Mouse (Mus musculus): ENCODE measurements around the gene Olfr691.
"Not testable (repeated sequence)": the region's sequence is repeated elsewhere in the genome, so short reads cannot be mapped to it uniquely, and the experiment has no call there.

Olfr691 gene

GRCm38 (mm10) chr7:105342170-105342569 lies at the start of gene Olfr691:
Gene Olfr691 (minus strand): TSS chr7:105342270.
- DNase-seq, result no peak

GRCm38 (mm10) chr7:105390236-105390635 lies 48.2 kb upstream of the Olfr691 start:
- no peak for DNase-seq

DNA sequence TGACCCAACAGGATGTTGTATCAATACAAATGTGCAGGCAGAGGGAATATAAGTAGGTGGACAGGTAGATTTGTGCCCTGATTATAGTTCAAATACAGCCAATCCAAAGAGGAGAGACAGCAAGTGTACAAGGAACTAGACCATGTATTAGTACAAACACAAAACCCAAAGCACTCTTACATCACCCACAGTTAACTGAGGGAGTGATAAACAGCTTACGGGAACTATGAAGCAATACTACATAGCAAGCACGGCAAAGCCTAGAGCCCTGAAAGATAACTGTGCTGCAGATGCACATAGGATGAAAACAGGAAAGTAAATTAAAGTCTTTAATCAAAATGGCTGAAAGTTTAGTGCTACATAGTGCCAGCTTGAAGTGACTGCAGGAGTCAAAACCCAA lies 45.6 kb upstream of the Olfr691 start:
- DNase-seq, result no peak

- no peak for DNase-seq
Observed at GRCm38 (mm10) chr7:105380329-105380728, 38.3 kb upstream of the Olfr691 start.

GRCm38 (mm10) chr7:105374866-105375265 lies 32.8 kb upstream of the Olfr691 start, which contains the start of gene Gm5901:
Gene Gm5901 (plus strand): TSS chr7:105375038.
- no peak for DNase-seq

- DNase-seq, result no peak
Observed at GRCm38 (mm10) chr7:105373976-105374375, 31.9 kb upstream of the Olfr691 start.

GRCm38 (mm10) chr7:105373509-105373908 lies 31.4 kb upstream of the Olfr691 start:
- DNase-seq, result no peak

DNA sequence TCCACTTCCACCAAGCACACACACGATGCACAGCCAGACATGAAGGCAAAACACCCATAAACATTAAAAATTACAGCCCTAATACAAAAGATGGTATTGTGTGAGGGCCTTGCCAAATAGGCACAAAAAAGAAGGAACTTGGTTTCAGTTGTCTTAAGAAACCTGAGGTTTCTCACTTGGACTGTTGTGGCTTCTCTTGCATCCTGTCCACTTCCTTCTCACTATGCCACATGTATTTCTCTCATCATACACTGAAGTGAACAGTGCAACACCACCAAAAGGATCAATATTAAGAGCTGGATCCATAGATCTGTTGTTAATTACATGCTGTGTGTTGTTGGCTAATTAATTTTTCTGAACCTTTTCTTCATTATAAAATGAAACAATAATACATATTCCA lies 30.8 kb upstream of the Olfr691 start:
- DNase-seq, result no peak

DNA sequence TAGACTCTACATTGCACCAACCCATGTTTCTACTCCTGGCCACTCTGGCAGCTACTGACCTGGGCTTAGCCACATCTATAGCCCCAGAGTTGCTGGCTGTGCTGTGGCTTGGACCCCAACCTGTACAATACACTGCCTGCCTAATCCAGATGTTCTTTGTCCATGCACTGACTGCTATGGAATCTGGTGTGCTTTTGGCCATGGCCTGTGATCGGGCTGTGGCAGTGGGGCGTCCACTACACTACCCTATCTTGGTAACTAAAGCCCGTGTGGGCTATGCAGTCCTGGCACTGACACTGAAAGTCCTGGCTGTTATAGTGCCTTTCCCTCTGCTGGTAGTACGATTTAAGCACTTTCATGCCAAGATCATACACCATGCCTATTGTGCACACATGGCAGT lies 26.5 kb upstream of the Olfr691 start:
- DNase-seq, result no peak

DNA sequence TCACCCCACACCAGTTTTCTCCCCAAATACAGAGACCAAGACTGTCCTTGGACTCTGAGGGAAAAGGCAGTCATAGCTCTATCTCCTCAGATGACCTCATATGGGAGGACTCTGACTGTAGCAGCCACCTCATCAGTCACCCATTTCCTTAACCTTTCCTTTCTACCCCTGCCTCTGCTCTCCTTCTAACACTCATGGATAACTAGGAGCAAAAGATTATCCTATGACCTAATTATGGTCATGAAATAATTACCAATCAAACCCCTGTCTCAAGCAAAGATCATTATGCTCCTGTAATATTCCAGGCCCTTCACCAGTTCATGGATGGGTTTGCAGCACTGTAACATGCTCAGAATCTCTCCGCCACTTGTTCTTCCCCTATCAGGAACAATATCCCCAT lies 25.9 kb upstream of the Olfr691 start, which contains the start of gene Olfr692:
TSS of gene Olfr692 (plus strand) at position 301 of the 400 bp plus-strand sequence.
- DNase-seq, result no peak

GRCm38 (mm10) chr7:105367268-105367667 lies 25.2 kb upstream of the Olfr691 start:
- no peak for DNase-seq

- DNase-seq, result no peak
Observed at GRCm38 (mm10) chr7:105361713-105362112, 19.6 kb upstream of the Olfr691 start.

DNA sequence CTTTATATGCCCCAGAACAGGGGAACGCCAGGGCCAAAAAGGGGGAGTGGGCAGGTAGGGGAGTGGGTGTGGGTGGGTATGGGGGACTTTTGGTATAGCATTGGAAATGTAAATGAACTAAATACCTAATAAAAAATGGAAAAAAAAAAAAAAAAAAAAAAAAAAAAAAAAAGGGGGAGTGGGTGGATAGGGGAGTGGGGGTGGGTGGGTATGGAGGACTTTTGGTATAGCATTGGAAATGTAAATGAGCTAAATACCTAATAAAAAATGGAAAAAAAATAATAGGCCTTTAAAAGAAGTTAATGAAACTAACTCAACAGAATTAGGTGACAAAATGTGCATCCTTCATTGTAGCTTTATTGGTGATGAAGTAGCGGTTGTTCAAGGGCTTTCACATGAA lies 14.4 kb upstream of the Olfr691 start:
- DNase-seq, result not testable (repeated sequence)

DNA sequence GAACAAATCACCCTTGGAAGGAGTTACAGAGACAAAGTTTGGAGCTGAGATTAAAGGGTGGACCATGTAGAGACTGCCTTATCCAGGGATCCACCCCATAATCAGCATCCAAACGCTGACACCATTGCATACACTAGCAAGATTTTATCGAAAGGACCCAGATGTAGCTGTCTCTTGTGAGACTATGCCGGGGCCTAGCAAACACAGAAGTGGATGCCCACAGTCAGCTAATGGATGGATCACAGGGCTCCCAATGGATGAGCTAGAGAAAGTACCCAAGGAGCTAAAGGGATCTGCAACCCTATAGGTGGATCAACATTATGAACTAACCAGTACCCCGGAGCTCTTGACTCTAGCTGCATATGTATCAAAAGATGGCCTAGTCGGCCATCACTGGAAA lies 14.0 kb upstream of the Olfr691 start:
- DNase-seq, result not testable (repeated sequence)

DNA sequence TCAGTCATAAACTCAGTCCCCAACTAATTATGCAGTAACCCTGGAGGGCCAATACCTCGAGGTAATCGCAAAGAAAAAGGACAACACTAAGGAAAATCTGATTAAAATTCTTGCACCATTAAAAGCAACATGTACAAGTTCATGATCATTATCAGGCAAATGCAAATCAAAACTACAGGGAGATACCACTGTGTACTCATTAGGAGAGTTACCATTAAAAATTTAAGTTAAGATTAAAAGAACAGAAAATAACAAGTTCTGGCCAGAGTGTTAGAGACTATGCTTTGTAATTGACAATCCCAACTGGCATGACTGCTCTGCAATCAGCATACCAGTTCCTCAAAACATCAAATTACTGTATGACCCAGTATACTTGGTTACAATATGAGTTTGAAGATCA lies 682 bp upstream of the Olfr691 start:
- no peak for DNase-seq

DNA sequence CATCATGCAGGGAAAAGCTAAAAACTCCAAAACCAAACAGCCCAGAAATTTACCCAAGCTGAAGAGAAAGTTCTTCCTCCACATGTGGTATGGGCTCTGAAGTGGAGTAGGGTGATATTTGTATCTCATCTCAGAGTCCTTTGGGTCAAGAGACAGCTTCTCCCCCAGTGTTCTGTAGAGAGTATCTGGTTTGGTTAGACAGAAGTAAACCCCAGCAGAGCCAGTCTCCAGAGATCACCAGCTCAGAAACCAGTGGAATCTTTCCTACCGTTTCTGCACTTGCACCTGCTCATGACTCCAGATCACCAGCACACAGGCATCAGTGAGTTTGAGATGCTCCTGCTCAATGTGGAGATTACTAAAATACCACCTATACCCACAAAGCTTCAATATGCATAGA lies 8.1 kb downstream of the Olfr691 start, which contains the start of gene Olfr690:
TSS of gene Olfr690 (minus strand) at position 101 of the 400 bp plus-strand sequence.
- DNase-seq, result no peak

DNA sequence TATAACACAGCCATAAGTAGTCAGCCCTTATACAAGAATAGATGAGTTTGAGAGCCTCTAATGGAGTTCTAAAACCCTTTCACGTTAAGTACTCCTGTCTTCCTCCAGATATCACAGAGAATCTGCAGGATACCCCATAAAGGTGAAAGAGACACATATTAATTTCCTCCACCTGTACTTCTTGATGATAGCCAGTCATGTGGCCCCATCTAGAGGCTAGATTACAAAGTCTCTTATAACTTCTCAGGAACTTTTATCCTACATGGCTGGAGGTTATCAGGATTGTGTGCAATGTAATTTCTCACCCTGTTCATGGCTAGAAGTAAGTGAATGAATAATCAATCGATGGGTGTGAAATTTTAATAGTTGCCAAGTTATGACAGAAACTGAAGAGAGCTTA lies 16.8 kb downstream of the Olfr691 start:
- DNase-seq, result peak; percentile 7

DNA sequence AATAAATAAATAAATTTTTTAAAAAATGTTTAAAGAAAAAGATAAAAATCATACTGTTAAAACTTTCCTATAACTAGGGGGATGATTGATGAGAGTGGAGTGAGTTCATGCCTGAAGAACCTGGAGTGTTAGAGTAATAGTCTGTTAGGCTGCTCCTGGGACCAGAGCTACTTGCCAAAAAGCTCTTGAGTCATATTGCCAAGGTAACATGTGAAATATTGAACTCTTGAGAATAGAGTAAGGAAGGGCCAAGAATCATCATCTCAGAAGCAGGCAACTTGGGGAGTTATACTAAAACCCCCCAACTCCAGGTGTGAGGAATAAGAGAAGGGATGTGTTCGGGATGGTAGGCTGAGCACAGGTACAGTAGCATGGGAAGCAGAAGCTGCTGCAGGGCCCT lies 31.2 kb downstream of the Olfr691 start, which contains the start of gene Olfr689:
TSS of gene Olfr689 (plus strand) at position 301 of the 400 bp plus-strand sequence.
- no peak for DNase-seq

DNA sequence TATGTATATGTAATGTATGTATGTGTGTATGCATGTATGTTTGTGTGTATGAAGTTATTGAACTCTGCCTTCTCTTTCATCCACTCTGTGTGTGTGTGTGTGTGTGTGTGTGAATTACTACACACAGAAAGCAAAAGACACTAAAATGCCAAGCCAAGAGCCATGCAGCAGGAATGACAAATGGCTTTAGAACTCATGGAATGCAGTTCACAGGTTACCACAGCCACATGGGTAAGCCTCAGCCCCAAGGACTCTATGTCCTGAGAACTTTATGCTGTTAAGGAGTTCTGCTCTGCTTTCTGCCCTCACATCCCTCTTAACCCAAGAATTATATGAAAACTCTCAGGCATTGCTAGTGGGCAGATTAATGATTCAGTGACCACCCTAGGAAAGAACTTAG lies 52.0 kb downstream of the Olfr691 start:
- DNase-seq, result no peak

DNA sequence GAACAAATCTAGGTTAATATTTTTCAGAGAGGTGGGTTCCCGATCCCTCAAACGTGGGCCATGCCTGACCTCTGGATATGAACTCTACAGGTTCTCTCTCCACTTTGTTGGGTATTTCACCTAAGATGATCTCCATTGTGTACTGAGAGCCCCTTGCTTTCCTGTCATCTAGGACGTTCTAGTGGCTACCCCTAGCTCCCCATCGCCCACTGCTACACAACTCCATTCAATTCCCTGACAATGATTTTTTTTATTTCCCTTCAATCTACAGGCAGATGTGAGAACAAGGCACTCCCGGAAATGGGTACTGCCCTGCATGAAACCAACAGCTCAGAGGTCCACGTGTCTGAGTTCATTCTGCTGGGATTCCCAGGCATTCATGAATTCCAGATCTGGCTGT lies 54.3 kb downstream of the Olfr691 start, which contains the start of gene Olfr688:
TSS of gene Olfr688 (plus strand) at position 301 of the 400 bp plus-strand sequence.
- no peak for DNase-seq

Data from kidney, adult 9 months (tissue).